Mouse (Mus musculus) skeletal muscle tissue, adult 2 months (tissue): ENCODE measurements around the gene Fkbp2.
A peak's percentile ranks its signal among the peaks of the same experiment; 100 is the strongest.
"Not testable (repeated sequence)": the region's sequence is repeated elsewhere in the genome, so short reads cannot be mapped to it uniquely, and the experiment has no call there.

ENCODE experiments used
- DNase-seq: peaks from one replicate; pipeline ENCODE4 v3.0.0-alpha.2; 2012; ENCODE audit warnings: low read depth, low spot score

Gene Fkbp2

GRCm38 (mm10) chr19:6991166-6991565 lies 10.9 kb upstream of the Fkbp2 start:
- not testable (repeated sequence) for DNase-seq

DNA sequence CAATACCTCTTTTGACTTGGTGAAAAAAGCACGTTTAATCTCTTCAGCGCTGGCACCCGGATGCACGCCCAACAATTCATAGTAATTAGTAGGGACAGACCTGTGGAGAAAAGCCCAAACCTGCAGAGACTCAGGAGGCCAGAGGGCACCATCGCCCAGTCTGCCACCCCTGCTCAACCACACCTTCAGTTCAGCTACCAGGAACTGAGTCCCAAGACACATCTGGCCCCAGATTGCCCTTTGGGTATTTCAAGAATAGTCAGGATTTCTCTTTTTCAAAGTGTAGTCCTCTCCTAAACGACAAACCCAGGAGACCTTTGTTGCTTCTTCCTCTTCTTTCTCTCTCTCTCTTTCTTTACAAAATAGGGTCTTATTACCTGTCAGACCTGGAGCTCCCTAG lies 10.4 kb upstream of the Fkbp2 start:
- DNase-seq: no peak

DNA sequence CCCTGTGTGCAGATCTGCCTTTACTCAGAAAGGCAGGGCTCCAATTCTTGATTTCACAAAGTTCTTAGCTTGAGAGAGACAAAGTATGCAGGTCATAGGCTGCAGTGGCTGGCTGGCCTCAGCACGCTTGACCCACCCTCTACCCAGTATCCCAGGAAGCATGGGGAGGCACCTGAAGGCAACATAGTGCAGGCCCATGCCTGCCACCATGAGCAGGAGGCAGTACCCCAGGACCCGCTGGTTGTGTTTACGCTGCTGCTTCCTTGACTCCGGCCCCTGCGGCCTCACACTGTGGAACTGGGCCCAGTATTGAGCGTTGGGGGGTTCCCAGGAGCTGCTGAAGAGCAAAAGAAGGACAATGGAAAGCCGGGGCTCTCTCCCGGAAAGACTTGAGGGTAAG lies 8.9 kb upstream of the Fkbp2 start:
- DNase-seq: no peak

DNA sequence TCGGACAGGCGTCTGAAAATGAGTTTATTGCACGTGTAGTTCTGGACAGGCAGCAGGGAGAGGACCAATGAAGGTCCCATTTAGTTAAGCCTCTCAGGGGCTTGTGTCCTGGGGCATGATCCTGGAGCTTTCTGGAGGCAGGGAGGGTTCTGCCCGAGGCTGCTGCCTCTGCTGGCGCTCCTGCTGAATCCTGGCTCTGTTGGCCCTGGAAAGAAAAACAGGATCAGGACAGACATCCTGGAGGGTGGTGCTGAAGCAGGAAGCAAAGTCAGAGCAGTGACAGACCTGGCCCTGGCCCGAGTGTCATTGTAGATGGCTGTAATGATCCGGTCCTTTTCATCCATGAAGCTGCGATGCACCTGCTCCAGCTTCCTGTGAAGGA lies 7.6 kb upstream of the Fkbp2 start:
- no peak for DNase-seq

DNA sequence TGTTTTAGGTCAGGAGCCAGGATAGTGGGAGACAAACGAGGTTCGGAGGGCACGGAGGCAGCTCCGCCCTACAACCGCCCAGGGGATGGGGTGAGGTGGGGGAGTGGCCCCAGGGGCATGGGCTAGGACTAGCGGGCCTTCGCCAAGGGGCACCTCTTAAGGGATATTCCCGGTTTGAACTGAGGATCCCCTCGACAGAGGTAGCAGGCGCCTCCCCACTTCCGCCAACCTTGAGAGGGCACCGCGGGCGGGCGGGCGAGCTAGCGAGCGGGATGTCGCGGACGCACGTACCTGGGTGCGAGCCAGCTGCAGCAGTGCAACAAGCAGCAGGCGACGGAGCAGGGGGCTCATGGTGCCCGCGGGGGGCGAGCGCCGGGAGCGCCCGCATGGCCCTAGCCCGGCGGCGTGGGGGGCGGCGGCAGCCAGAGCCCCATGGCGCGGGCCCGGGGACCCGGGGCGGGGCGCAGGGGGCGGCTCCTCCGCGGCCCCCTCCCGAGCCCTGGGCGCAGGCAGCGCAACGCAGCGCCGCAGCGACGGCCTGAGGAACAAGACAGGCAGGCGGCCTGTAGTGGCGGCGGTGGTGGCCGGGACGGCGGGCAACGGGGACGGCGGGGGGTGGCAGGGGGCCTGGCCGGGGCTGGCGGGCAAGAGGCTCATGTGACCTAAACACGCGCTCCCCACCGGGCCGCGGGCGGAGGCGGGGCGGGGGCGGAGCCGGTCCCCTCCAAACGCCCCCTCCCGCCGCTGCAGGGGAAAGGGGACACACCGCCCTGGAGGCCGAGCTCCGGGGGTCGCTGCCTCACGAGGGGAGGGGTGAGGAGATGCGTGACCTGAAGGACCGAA lies 7.0 kb upstream of the Fkbp2 start, which contains the start of gene Vegfb:
Gene Vegfb, minus strand, starts transcription at position 591 of the 843 bp plus-strand sequence.
- no peak for DNase-seq

DNA sequence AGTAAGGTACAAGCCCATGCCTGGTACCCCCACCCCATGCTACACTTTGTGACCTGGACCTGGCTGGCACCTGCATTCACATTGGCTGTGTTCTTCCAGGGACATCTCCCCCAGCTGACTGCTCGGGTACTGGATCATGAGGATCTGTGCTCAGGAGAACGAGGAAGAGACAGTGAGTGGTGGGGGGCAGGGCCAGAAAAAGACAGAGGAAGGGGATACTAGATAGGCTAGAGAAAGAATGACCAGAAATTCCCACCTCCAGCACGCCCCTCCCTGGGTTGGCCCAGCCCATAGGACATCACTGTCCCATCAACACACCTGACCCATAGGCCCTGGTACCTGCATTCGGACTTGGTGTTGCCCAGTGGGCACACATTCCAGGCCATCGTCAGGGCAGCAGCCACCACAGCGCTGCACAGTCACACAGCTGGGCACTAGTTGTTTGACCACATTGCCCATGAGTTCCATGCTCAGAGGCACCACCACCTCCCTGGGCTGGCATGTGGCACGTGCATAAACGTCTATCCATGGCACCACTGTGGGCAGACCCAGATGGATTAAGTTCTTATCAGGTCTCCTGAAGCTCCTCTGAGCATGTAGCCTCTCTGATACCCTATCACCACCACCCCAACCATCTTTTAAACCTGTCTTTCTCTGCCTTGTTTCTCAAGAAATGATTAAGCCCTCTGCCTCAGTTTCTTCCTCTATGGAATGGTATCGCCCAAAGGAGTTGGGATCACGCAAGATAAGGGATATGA lies 5.8 kb upstream of the Fkbp2 start:
- DNase-seq: no peak

DNA sequence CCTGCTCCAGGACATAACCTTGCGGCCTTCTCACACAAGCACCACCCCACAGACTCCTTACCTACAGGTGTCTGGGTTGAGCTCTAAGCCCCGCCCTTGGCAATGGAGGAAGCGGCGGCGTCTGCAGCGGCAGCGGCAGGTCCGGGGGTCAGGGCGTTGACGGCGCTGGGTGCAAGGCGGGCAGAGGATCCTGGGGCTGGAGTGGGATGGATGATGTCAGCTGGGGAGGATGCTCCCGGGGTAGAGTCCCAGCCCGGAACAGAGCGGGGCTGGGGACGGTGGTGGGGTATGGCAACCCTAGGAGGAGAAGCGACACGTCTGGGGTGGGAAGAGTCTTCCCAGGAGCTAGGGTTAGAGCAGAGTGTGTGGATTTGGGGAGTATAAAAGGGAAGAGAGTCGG lies 5.0 kb upstream of the Fkbp2 start:
- no peak for DNase-seq

GRCm38 (mm10) chr19:6983621-6984020 lies 3.3 kb upstream of the Fkbp2 start:
- no peak for DNase-seq

DNA sequence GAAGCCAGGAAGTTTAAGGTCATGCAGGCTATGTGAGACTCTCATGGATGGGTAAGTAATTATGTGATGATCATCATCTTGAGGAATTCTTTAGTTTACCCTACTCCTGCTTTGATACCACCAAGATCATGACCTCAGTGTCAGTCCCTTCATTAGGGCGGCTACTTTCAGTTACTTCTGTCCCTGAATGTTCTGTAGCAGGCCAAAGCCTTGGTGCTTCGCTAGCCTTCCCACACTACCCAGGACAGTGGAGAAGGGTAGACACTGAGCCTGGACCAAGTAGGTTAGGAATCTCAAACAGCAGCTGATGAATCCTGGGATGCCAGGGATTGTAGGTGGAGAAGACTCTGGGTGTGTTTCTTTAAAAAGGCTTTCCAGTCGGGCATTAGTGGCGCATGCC lies 1.2 kb upstream of the Fkbp2 start:
- no peak for DNase-seq

- DNase-seq: peak; percentile 100
These were observed 568 bp downstream of the Fkbp2 start for GRCm38 (mm10) chr19:6979486-6980380.

- no peak for DNase-seq
These were observed 1.3 kb downstream of the Fkbp2 start for GRCm38 (mm10) chr19:6979001-6979479.

DNA sequence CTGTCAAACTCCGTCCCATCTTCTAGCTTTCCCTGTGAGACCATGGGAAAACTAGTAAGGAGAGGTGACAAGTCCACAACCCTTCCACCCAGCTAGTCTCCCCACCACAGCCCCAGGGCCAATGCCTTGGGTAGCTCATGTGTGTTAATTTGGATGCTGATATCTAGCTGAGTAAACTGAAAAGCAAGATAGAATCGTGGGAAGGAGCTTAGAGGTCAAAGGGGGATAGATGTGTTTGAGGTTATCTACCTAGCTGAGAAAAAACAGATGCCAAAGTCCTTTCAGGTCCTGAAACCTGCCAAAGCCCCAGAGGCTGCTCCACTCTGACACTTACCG lies 1.7 kb downstream of the Fkbp2 start:
- no peak for DNase-seq

DNA sequence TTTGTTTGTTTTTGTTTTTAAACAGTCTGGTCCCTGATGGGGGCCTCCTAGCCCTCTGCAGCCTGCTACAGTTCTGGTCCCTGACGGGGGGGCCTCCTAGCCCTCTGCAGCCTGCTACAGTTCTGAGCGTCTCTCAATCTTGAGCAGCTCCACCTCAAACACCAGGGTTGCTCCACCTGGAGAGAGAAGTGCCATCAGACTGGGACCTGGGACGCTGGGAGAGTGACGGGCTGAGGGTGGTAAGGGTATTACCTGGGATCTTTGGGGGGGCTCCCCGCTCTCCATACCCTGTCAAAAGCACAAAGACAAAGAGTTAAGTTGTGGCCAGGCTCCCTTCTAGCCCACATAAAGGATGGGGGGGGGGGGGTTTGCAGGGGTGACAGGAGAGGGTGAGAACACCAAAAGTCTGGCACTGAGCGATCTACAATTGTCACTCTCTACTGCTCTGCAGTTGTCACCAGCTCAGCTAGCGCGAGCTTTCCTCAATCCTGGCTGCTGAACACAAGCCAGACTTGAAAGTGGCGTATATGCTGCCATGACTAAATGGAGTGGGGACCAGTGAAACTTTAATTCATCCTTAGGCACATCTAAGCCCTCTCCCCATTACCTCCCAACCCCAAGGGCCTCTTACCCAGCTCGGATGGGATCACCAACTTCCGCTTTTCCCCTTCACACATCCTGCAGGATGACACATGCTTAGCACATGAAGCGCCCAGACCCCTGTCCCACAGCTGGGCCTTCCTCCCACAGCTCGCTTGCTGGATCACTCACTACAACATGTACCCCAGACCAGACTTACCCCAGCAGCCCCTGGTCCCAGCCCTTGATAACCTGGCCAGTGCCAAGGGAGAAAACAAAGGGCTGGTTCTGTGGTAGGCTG lies 2.3 kb downstream of the Fkbp2 start:
- DNase-seq: no peak

- peak; percentile 94 for DNase-seq
These were observed 4.5 kb downstream of the Fkbp2 start, which contains the start of gene Plcb3 for GRCm38 (mm10) chr19:6975537-6976521. Gene Plcb3 (minus strand): TSS chr19:6976470.

DNA sequence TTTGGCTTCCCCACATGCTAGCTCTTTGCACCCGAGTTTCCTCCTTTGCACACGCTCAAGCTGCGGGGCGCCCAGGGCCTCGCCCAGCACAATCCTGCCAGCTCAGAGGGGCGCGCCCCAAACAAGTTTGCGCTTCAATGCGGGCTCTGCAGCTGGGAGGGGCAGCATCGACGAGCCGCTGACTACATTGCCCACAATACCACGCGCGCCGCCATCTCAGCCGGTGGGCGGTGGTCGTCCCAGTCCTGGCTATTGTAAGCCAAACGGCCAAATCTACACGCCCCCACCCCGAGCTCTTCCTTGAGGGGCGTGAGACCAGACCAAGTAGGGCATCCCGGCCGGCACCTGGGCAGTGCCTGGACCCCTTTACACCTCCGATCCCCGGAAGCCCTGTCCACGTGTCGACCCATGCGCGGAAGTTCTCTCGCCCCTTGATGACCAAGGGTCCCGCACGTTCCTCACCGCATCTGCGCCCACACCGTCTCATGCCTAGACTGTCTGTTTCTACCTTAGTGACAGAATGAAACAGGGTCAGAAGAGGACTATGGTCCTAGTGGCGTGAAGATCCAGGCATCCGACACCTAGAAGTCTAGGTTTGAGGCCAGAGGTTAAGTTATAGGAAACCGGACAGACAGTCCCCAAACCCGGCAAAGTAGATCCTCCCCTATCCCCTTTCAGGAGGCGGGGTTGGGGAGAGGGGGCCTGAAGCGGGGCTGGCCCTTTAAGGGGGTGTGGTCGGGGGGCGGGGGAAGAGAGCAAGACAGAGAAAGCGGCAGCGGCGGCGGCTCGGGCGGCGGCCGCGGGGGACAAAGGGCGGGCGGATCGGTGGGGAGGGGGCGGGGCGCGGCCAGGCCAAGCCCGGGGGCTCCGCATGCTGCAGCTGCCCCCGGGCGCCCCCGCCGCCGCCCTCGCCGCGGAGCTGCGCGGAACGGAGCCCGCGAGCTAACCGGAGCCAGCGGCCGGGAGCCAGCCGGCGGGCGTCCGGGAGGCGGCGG lies 5.8 kb downstream of the Fkbp2 start, which contains the start of gene Ppp1r14b:
Gene Ppp1r14b, plus strand, starts transcription at position 758 of the 995 bp plus-strand sequence.
- peak; percentile 69 for DNase-seq

- DNase-seq: no peak
These were observed 6.6 kb downstream of the Fkbp2 start for GRCm38 (mm10) chr19:6973581-6974190.

DNA sequence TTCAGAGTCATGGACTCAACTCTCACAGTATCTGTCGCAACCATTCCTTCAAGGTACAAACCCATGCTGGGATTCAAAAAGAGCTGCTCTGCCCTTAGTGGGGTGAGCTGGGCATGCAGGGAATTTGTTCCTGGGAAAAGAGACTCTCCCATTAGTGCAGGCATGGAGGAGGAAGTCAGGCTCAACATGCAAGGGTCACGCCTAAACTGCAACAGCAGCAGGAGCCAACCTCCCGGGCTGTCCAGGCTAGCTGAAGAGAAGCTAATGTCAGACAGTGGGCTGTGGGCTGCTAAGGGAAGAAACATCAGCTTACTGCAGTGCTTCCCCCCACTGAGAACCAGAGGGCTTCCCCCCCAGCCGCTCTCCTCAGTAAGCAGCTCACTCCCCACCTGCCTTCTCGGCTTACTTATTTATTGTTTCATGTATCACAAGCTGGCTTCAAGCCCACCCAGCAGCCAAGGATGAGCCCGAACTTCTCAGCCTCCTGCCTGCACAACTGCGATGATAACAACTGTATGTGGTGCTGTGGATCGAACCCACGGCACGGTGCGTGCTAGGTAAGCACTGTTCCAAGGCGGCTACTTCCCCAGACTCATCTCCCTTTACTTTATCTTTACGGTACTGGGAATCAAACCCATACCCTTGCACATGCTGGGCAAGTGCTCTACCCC lies 7.9 kb downstream of the Fkbp2 start:
- DNase-seq: no peak
